Mouse (Mus musculus) G1E-ER4 (cell line): ENCODE data around the gene Rab8a. TPM values are rescaled to one million over a fixed set of nuclear protein-coding genes. Genes with fewer than 3 reads are reported as not detected.

ENCODE experiments used
- GATA1 ChIP-seq: IDR thresholded peaks from one replicate; pipeline ENCODE4 v1.8.0; 2012; ENCODE audit warnings: low read length, inconsistent platforms
- polyA plus RNA-seq: library from polyadenylated mRNA; stranded (reverse); fragments of >175 nt; gene quantifications from 2 replicates; pipeline ENCODE4 v1.2.3, GENCODE M21; 2012

Gene Rab8a
- polyA plus RNA-seq, 1 experiment, result 43.2 TPM

GRCm38 (mm10) chr8:72183554-72184202 lies 22.7 kb downstream of the Rab8a start:
- no peak for TF ChIP-seq GATA1

GRCm38 (mm10) chr8:72187793-72188331 lies 26.9 kb downstream of the Rab8a start:
- no peak for TF ChIP-seq GATA1

- TF ChIP-seq GATA1, result no peak
These were observed 28.6 kb downstream of the Rab8a start, which contains the start of gene Hsh2d for GRCm38 (mm10) chr8:72189417-72190214. Gene Hsh2d, plus strand, starts transcription at chr8:72189638.

DNA sequence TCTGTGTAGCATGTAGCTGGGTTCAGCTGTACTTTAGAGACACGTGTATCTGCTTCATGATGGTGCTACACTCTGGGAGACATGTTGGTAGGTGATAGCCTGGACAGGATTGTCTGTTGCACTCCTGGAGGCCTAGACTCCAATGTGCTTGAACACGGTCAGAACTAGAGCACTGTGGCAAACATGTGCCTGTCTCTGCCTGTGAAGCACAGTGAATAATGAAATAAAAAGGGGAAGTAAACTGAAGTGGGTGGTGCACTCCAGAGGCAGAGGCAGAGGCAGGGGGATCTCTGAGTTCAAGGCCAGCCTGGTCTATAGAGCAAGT lies 29.2 kb downstream of the Rab8a start:
- no peak for TF ChIP-seq GATA1

GRCm38 (mm10) chr8:72192065-72192464 lies 31.1 kb downstream of the Rab8a start:
- no peak for TF ChIP-seq GATA1

- TF ChIP-seq GATA1, result no peak
These were observed 37.0 kb downstream of the Rab8a start for GRCm38 (mm10) chr8:72197997-72198396.

DNA sequence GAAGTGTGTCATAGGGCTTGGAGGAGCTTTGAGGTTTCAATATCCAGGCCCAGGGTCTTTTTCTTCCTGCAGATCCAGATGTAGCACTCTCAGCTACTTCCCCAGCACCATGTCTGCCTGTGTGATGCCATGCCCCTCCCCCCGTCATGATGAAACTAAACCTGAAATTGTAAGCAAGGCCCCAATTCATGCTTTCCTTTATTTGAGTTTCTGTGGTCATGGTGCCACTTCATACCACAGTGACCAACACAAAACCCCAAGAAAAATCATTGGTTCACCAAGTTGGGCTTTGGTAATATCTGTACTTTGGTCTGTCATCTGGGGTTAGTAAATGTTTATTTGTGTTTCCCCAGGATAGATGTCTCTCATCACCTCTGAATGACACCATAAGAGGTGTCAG lies 47.6 kb downstream of the Rab8a start:
- no peak for TF ChIP-seq GATA1

DNA sequence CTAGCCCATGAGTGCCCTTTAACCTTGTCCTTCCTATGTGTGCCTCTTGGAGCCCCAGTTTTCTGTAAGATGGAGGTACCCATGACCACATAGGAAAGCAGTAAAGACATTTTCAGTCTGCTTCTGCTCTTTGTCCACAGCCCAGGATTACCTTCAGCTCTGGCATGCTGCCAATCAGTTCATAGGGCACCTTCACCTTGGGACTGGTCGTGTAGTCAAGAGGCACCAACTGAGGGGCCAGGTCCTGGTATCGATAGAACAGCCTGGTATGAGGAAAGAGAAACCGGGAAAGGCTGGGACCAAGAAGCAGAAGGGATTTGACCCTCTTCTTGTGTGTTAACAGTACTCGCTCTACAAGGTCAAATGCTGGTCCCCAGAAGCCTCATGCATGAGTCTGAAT lies 49.2 kb downstream of the Rab8a start:
- TF ChIP-seq GATA1, result no peak

- TF ChIP-seq GATA1, result no peak
These were observed 49.7 kb downstream of the Rab8a start for GRCm38 (mm10) chr8:72210710-72211109.

- TF ChIP-seq GATA1, result no peak
These were observed 50.8 kb downstream of the Rab8a start for GRCm38 (mm10) chr8:72211846-72212245.

DNA sequence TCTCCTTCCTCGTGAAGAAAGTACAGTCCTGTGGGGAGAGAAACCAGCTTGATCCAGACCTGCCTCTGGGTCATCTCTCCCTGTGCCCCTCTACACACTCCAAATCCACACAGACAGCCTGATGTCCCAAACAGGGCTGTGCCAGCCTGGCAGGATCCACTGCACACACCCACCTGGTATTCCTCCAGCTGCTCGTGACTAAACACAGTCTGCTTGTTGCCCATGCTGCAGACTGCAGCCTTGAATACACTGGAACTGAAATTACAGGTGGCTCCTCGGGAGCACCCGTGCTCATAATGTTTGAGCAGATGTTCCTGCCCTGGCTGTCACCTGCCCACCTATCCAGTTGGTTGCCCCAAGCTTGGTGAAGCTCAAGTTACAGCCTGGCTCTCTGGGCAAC lies 51.8 kb downstream of the Rab8a start, which contains the start of gene Cib3:
Cib3 (minus strand) TSS at position 87 of the 400 bp plus-strand sequence.
- TF ChIP-seq GATA1, result no peak

GRCm38 (mm10) chr8:72213536-72213935 lies 52.5 kb downstream of the Rab8a start, which contains the start of gene Gm11034:
Gene Gm11034, minus strand, starts transcription at chr8:72213636.
- TF ChIP-seq GATA1, result no peak

- TF ChIP-seq GATA1, result no peak
These were observed 54.1 kb downstream of the Rab8a start for GRCm38 (mm10) chr8:72215060-72215459.

DNA sequence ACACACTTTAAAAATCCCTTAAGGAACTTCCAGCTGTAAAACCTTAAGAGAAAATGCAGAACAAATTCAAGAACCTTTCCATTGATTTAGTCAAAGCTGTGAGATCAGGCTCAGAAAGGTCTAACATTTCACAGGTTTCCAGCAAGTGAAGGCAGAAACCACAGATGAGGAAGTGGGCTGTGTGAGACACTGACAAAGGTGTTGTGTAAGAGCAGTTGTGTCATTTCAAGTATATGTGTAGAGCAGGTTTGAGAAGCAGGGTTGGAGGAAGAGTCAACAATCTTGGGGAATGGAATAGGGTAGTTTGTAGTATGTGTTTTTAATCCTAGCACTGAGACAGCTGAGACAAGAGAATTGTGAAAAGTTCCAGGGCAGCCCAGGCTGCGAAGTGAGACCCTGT lies 54.9 kb downstream of the Rab8a start:
- TF ChIP-seq GATA1, result no peak

GRCm38 (mm10) chr8:72218781-72219540 lies 58.0 kb downstream of the Rab8a start:
- no peak for TF ChIP-seq GATA1
